Mouse (Mus musculus): ENCODE measurements at regions not wholly inside any gene's neighbourhood (a gene's known extent, or its start where the extent isn't known, plus 50 kb on each side); places are given as distances from the start of the nearest gene placed in this dataset.

DNA sequence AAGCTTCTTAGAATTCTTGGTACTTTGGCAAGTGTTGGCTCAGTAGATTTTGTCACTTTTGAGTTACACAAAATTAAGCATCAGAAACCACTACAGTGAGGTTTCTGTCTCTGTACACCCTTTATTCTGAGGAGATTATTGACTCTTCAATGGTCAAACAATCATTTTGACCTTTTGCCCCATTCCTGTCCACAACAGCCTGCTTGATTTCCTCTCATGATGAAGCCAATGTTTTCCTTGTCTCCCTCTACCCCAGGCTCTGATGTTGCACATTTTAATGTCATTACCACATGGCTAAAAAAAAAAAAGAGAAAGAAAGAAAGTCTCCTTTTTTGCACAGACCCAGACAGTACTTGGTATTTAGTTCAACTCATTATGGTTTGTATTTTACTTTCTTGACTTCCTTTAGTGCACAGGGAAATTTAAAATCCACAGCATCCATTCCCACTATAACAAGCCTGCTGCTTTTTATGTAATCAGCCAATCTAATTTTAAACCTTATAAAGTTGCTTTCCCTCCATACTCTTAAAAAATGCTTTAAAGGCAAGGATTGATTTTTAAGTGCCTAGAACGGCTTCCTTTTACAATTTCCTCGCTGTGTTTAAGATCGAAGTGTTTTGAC is 452.8 kb upstream of the Flrt2 start:
- Histone ChIP-seq H3K4me2 (replicated peaks) (no peak overlapping the region), H3K4me3 (replicated peaks) (no peak overlapping the region), H3K36me3 (no peaks in the 10 kb centered on the region), H3K27me3 (no peaks in the 10 kb centered on the region), H3K4me1 (no peaks in the 10 kb centered on the region), H3K9me3 (replicated peaks) (no peaks in the 10 kb centered on the region), H3K27ac (replicated peaks) (no peak overlapping the region), H3K9ac (no peak overlapping the region)
- no peak for ATAC-seq (ENCODE audit: insufficient number of reproducible peaks, low FRiP score, low TSS enrichment, low read depth)
- 39% methylated on average over 3 of the region's 3 CpGs for WGBS

DNA sequence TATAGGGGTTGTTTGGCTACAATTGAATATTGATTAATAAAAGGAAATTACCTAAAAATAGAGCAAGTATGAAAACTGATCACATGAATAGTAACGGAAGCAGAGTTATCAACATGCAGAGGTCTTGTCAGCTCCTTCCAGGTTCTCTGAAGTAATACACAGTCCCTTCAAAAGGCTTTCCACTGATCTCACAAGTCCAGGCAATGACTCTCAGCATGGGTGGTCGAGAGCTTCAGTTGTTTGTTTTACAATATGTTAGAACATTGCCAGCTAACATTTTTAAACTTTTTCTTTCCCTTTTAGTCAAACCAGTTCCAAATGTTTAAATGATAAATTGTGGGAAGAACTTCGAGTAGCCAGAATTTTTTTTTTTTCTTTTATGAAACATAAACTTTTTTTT is 424.8 kb upstream of the Flrt2 start:
- Histone ChIP-seq H3K9ac (no peak overlapping the region), H3K4me1 (no peaks in the 10 kb centered on the region), H3K36me3 (no peaks in the 10 kb centered on the region), H3K4me2 (replicated peaks) (no peak overlapping the region), H3K27me3 (no peaks in the 10 kb centered on the region), H3K9me3 (replicated peaks) (no peaks in the 10 kb centered on the region), H3K27ac (replicated peaks) (no peak overlapping the region), H3K4me3 (replicated peaks) (no peak overlapping the region)
- WGBS = 42% methylated on average over 3 of the region's 3 CpGs
- no peak for ATAC-seq (ENCODE audit: insufficient number of reproducible peaks, low FRiP score, low TSS enrichment, low read depth)

DNA sequence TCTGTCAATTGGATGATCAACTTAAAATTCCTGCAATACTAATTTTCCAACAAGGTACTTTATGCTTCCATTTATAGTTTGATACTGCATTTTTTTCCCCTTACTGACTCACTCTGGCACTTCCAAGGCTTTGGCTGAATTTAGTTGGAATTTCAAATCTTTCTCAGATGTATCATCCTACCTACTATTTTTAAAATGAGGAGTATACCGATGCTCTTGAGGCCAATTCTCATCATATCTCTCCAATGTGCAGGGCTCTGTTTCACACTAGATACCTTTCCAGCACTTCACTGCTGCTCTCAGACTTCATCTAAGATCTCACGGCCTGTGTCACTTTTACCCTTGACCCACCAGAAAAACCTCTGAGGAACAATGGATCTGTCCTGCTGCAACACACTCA is 386.6 kb upstream of the Flrt2 start:
- ATAC-seq (ENCODE audit: insufficient number of reproducible peaks, low FRiP score, low TSS enrichment, low read depth) = no peak
- Histone ChIP-seq H3K9me3 (replicated peaks) (no peaks in the 10 kb centered on the region), H3K9ac (no peak overlapping the region), H3K27me3 (no peaks in the 10 kb centered on the region), H3K4me1 (no peaks in the 10 kb centered on the region), H3K36me3 (no peaks in the 10 kb centered on the region), H3K4me3 (replicated peaks) (no peak overlapping the region), H3K4me2 (replicated peaks) (no peak overlapping the region), H3K27ac (replicated peaks) (no peak overlapping the region)
- WGBS = 83% methylated on average over 2 of the region's 2 CpGs

DNA sequence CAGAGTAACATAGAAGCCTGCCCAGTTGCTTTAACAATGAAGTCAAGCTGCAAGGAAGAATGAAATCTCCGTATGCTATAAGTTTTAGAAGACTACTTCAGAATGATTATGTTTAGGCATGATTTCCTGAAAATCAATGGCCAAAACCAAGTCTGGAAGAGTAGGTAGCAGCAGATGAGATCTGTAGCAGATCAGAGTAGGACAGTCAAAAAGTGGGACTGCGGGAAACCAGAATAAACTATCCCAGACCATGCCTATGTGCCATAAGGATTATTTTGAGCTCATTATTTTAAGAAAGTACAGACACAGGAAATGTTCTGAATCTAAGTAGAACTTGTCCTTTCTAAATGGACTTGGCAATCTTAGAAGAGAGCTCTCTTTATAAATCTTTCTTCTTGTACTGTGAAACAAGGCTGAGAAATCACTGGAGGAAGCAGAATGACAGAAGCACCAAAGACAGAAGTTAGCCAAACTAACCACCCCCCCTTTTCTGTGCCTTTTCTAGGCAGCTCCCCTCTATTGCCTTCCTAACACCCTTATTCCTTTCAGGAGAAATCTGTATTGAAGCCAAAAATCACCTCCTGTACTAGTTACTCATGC is 376.8 kb upstream of the Flrt2 start:
- no peaks in the 10 kb centered on the region for H3K9me3 ChIP-seq (replicated peaks)
- no peak overlapping the region for H3K27ac ChIP-seq (replicated peaks)
- no peak overlapping the region for H3K4me3 ChIP-seq (replicated peaks)
- H3K4me2 ChIP-seq (replicated peaks) = no peak overlapping the region
- ATAC-seq (ENCODE audit: insufficient number of reproducible peaks, low FRiP score, low TSS enrichment, low read depth) = no peak
- whole genome bisulfite sequencing = 85% methylated on average over 2 of the region's 2 CpGs
- no peaks in the 10 kb centered on the region for H3K36me3 ChIP-seq
- H3K27me3 ChIP-seq = no peaks in the 10 kb centered on the region
- H3K9ac ChIP-seq = no peak overlapping the region
- H3K4me1 ChIP-seq = no peaks in the 10 kb centered on the region

DNA sequence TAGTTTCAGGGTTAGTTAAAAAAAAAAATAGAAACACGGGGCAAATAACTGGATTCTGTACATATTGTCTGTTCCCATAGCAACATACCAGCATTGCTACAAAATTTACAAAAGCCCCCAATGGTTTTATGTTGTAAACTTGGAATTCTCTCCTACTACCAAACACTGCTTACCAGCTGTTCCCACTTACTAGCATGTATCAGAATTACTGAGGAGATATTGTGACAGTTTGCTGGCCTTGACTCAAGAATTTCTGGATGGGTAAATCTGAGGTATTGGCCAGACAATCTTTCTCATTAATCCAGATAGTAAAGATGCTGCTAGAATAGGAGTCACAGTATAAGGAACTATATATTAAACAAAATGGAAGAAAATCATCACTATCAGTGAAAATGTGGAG is 375.2 kb upstream of the Flrt2 start:
- Histone ChIP-seq H3K4me3 (replicated peaks) (no peak overlapping the region), H3K9ac (no peak overlapping the region), H3K4me1 (no peaks in the 10 kb centered on the region), H3K27ac (replicated peaks) (no peak overlapping the region), H3K9me3 (replicated peaks) (no peaks in the 10 kb centered on the region), H3K4me2 (replicated peaks) (no peak overlapping the region), H3K36me3 (no peaks in the 10 kb centered on the region), H3K27me3 (no peaks in the 10 kb centered on the region)
- ATAC-seq (ENCODE audit: insufficient number of reproducible peaks, low FRiP score, low TSS enrichment, low read depth) = no peak
- WGBS = 48% methylated on average over 1 of the region's 1 CpGs

DNA sequence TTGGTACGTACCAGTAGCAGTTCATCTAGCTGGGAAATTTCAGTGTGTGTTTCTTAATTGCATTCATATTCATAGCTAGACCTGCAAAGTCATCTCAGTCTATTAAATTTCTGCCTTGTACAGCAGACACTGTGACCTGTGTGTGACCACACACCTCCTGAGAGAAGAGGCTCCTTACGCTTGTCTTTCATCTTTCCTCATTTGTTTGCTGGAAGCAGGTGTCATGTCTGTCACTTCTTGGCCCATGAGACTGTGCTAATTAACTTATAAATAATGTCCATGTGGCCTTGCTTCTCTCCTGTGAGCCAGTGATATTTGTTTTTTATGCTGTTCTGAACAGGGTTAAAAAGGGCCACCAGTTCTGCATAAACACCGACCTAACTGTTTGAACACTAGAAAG is 370.3 kb upstream of the Flrt2 start:
- WGBS = 83% methylated on average over 3 of the region's 3 CpGs
- Histone ChIP-seq H3K36me3 (no peaks in the 10 kb centered on the region), H3K4me1 (no peaks in the 10 kb centered on the region), H3K4me2 (replicated peaks) (no peak overlapping the region), H3K9ac (no peak overlapping the region), H3K9me3 (replicated peaks) (no peaks in the 10 kb centered on the region), H3K27me3 (no peaks in the 10 kb centered on the region), H3K4me3 (replicated peaks) (no peak overlapping the region), H3K27ac (replicated peaks) (no peak overlapping the region)
- no peak for ATAC-seq (ENCODE audit: insufficient number of reproducible peaks, low FRiP score, low TSS enrichment, low read depth)

DNA sequence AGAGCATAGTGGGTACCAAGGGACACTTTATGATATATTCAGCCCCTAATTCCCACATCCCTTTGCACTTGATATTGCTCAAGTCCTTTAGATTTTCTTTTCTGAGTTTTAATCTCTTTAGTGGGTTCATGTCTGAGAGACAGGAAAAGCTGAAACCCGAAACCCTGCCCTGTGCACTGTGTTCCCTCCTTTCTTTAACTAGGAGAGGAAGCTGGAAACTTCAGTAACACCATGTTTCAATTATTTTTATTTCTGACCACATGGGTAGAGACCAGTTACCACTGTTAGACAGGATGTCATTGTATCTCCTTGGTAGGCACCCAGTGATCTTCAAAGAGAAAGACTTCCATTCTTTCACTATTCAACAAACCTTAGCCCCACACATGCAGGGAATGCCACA is 362.4 kb upstream of the Flrt2 start:
- no peak overlapping the region for H3K4me2 ChIP-seq (replicated peaks)
- H3K4me1 ChIP-seq = no peaks in the 10 kb centered on the region
- no peak for ATAC-seq (ENCODE audit: insufficient number of reproducible peaks, low FRiP score, low TSS enrichment, low read depth)
- no peaks in the 10 kb centered on the region for H3K36me3 ChIP-seq
- H3K4me3 ChIP-seq (replicated peaks) = no peak overlapping the region
- 45% methylated on average over 1 of the region's 1 CpGs for whole genome bisulfite sequencing
- no peaks in the 10 kb centered on the region for H3K9me3 ChIP-seq (replicated peaks)
- H3K27me3 ChIP-seq = no peaks in the 10 kb centered on the region
- no peak overlapping the region for H3K9ac ChIP-seq
- no peak overlapping the region for H3K27ac ChIP-seq (replicated peaks)

DNA sequence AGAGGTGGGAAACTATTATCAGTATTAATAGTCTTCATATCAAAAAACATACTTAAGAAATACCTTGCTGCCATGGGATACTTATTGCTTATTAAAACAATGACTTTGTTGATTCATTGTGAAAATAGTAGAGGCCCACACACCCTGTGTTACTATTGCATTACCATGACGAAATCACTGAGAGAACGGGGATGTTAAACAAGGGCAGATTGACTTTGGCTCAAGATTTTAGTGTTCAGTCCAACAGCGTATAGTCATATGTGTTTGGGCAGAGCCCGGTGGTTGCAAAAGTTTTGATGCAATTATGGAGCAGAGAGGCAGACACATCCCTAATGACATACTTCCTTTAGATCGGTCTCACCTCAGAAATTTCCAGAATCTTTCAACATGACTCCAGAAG is 344.2 kb upstream of the Flrt2 start:
- Histone ChIP-seq H3K9me3 (replicated peaks) (no peaks in the 10 kb centered on the region), H3K9ac (no peak overlapping the region), H3K27me3 (no peaks in the 10 kb centered on the region), H3K4me2 (replicated peaks) (no peak overlapping the region), H3K36me3 (no peaks in the 10 kb centered on the region), H3K27ac (replicated peaks) (no peak overlapping the region), H3K4me1 (no peaks in the 10 kb centered on the region), H3K4me3 (replicated peaks) (no peak overlapping the region)
- WGBS = 65% methylated on average over 5 of the region's 5 CpGs
- no peak for ATAC-seq (ENCODE audit: insufficient number of reproducible peaks, low FRiP score, low TSS enrichment, low read depth)

DNA sequence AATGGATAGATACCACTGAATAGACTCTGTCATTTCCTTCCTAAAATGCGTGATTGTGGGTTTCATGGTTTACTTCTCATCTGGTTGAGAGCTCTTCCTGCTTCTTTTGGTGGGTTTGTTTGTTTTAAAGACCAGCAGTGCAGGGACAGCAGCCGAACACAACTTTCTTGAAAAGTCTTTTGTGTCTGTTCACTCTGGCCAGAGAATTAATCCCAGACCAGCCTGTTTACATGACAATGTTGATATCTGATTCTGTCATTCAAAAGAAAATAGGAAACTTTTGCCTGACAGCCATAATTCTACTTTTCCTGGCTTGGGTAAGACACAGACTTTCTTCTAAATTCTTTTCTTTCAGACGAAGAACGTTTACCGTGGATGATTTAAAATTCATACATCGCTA is 336.9 kb upstream of the Flrt2 start:
- H3K4me2 ChIP-seq (replicated peaks) = no peak overlapping the region
- WGBS = 14% methylated on average over 6 of the region's 6 CpGs
- H3K4me3 ChIP-seq (replicated peaks) = no peak overlapping the region
- H3K4me1 ChIP-seq = no peaks in the 10 kb centered on the region
- no peak overlapping the region for H3K9ac ChIP-seq
- no peak for ATAC-seq (ENCODE audit: insufficient number of reproducible peaks, low FRiP score, low TSS enrichment, low read depth)
- no peaks in the 10 kb centered on the region for H3K9me3 ChIP-seq (replicated peaks)
- H3K36me3 ChIP-seq = no peaks in the 10 kb centered on the region
- no peak overlapping the region for H3K27ac ChIP-seq (replicated peaks)
- H3K27me3 ChIP-seq = no peaks in the 10 kb centered on the region

DNA sequence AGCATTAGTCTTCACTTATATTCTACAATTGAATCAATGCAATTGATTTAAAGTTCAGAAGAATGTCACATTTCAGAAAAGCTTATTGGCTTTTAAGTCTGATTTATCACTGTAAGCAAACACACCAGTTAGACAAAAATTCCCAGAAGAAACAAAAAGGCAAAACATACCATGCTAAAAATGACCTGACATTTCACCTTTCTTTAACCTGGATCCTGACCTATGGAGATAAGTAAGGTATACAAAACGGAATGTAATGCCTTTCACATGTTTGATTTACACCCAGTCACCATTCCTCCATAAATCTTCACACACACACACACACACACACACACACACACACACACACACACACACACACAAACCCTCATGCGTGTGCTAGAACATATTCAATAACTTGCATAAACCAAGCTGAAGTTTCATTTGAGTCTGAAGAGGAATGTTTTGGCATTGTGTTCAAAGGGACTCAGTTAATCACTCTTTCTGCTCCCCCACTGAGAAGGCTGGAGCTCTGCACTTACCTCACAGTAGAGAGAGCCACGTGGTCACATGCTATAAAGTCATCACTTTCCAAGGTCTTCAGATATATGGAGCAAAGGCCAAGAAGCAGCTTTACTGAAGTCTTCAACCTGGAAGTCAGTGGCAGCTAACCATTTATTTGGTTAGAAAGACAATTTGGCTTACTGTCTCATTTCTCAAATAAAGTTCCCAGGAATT is 307.6 kb upstream of the Flrt2 start:
- H3K36me3 ChIP-seq = no peaks in the 10 kb centered on the region
- WGBS = 38% methylated on average over 3 of the region's 3 CpGs
- no peaks in the 10 kb centered on the region for H3K4me1 ChIP-seq
- no peak overlapping the region for H3K4me3 ChIP-seq (replicated peaks)
- H3K9me3 ChIP-seq (replicated peaks) = no peaks in the 10 kb centered on the region
- H3K27me3 ChIP-seq = no peaks in the 10 kb centered on the region
- no peak overlapping the region for H3K4me2 ChIP-seq (replicated peaks)
- no peak overlapping the region for H3K27ac ChIP-seq (replicated peaks)
- no peak for ATAC-seq (ENCODE audit: insufficient number of reproducible peaks, low FRiP score, low TSS enrichment, low read depth)
- no peak overlapping the region for H3K9ac ChIP-seq

DNA sequence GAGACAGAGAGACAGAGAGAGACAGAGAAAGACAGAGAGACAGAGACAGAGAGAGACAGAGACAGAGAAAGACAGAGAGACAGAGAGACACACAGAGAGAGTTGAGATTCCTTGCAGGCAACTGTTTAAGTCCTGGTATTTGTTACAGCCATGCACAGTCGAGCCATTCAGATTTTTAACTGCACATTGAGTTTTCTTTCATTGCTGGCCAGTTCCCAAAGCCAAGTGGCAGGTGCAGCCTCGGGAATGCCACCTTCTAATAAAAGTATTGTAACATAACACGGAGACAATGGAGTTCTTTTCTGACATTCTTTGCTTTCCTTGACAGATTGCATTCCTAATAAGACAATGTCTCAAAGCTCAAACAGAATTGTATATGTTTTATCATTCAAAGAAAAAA is 306.3 kb upstream of the Flrt2 start:
- WGBS = 50% methylated on average over 3 of the region's 3 CpGs
- no peak overlapping the region for H3K4me3 ChIP-seq (replicated peaks)
- ATAC-seq (ENCODE audit: insufficient number of reproducible peaks, low FRiP score, low TSS enrichment, low read depth) = no peak

DNA sequence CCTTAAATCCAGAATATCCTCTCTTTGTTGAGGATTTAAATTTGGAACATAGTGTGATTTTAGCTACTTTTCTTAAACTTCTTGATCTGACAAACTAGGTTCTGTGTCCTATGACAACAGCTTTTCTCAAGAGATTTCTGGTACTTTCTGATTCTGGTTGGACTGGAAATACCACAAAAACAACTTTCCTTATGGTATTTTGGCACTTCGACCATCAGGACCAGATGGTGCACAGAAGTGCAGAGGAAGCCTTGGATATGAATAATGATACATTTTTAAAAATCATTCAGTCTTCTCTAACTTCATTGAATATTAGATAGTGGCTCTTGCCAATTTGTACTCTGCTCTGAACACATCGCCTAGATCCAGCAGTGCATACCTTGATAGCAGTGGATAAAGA is 303.8 kb upstream of the Flrt2 start:
- Histone ChIP-seq H3K4me3 (replicated peaks) (no peak overlapping the region), H3K4me2 (replicated peaks) (no peak overlapping the region), H3K4me1 (no peaks in the 10 kb centered on the region), H3K9me3 (replicated peaks) (no peaks in the 10 kb centered on the region), H3K27me3 (no peaks in the 10 kb centered on the region), H3K9ac (no peak overlapping the region), H3K36me3 (no peaks in the 10 kb centered on the region), H3K27ac (replicated peaks) (no peak overlapping the region)
- no peak for ATAC-seq (ENCODE audit: insufficient number of reproducible peaks, low FRiP score, low TSS enrichment, low read depth)
- 71% methylated on average over 2 of the region's 2 CpGs for WGBS

More for the DNA sequence above, 306.3 kb upstream of the Flrt2 start:
- H3K4me2 ChIP-seq (replicated peaks) = no peak overlapping the region
- no peaks in the 10 kb centered on the region for H3K36me3 ChIP-seq
- H3K4me1 ChIP-seq = no peaks in the 10 kb centered on the region
- no peak overlapping the region for H3K9ac ChIP-seq
- H3K27me3 ChIP-seq = no peaks in the 10 kb centered on the region
- no peak overlapping the region for H3K27ac ChIP-seq (replicated peaks)
- H3K9me3 ChIP-seq (replicated peaks) = no peaks in the 10 kb centered on the region
